Mouse (Mus musculus) embryonic stem cell, embryonic (primary cell): ENCODE results near the gene Dnase1.
"Not testable (repeated sequence)": the region's sequence is repeated elsewhere in the genome, so short reads cannot be mapped to it uniquely, and the experiment has no call there.

Experiments used
- CTCF ChIA-PET, 4 experiments: fragments of 300-600 bp in 2 of 4; fragments of 350-600 bp in 2 of 4; sonication (Branson Sonifier 250); formaldehyde crosslinking; loops; one replicate each; lab custom pipeline; 2022; ENCODE audit warnings: inconsistent platforms in 2 of 4; lab: Charles Lee
- POLR2A ChIA-PET, 4 experiments: fragments of 300-600 bp in 2 of 4; fragments of 350-600 bp in 2 of 4; sonication (Branson Sonifier 250); formaldehyde crosslinking; loops; one replicate each; lab custom pipeline; 2022; ENCODE audit warnings: antibody characterized with exemption in 4 of 4, inconsistent platforms in 1 of 4; lab: Charles Lee

Gene Dnase1

DNA sequence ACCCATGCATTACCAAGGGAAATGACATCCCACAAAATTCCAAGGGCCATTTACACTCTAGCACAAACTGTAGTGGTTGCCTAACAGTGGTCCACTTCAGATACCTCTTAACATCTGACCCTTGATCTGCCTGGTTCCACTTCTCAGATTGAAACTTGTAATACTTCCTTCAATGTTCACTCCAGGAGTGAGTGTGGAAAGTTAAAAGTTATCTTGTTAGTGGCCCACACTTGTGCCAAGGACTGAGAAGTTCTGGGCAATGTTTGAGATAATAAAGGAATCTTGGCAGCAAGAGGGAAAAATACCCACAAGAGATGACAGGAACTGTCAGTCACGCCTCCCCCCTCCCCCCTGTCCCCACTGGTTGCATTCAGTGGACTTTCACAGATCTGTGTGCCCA lies 42.9 kb downstream of the Dnase1 start:
- POLR2A ChIA-PET = interaction anchor here in 1 of 4 experiments (1.7 kb wide), 1 partner anchor 232 kb away, joined by 5 read pairs; the partner anchor contains the start of gene Zfp174
- CTCF ChIA-PET = no interaction called here

- POLR2A ChIA-PET = interaction anchor here in 1 of 4 experiments (2.7 kb wide), 1 partner anchor 16 kb away, joined by 16 read pairs; no protein-coding TSS in a partner anchor
- CTCF ChIA-PET = not testable (repeated sequence)
Measured at GRCm38 (mm10) chr16:4080419-4080818, 43.7 kb downstream of the Dnase1 start.

- POLR2A ChIA-PET = interaction anchor here in 3 of 4 experiments (0.5 to 3.9 kb wide), 6 partner anchors 8 to 68 kb away, joined by 3 to 31 read pairs (median 6); partner anchors contain the start of gene Trap1 (in 2 of the 3)
Measured at GRCm38 (mm10) chr16:4085051-4085450, 48.3 kb downstream of the Dnase1 start.

GRCm38 (mm10) chr16:4085851-4086387 lies 49.2 kb downstream of the Dnase1 start:
- POLR2A ChIA-PET = interaction anchor here in 3 of 4 experiments (0.5 to 3.9 kb wide), 8 partner anchors 8 to 69 kb away, joined by 3 to 31 read pairs (median 6); partner anchors contain the start of gene Trap1 (in 2 of the 3)
- CTCF ChIA-PET = no interaction called here

More at GRCm38 (mm10) chr16:4085051-4085450, 48.3 kb downstream of the Dnase1 start:
- CTCF ChIA-PET = interaction anchor here in 1 of 4 experiments (0.6 kb wide), 1 partner anchor 115 kb away, joined by 3 read pairs; no protein-coding TSS in a partner anchor

GRCm38 (mm10) chr16:4087214-4087913 lies 50.6 kb downstream of the Dnase1 start:
- POLR2A ChIA-PET = interaction anchor here in 3 of 4 experiments (0.7 to 3.9 kb wide), 6 partner anchors 8 to 742 kb away, joined by 3 to 31 read pairs (median 8); partner anchors contain the start of gene Trap1 (in 3 of the 3)
- CTCF ChIA-PET = no interaction called here
